Mouse (Mus musculus): ENCODE results near the gene Slc26a9.

DNA sequence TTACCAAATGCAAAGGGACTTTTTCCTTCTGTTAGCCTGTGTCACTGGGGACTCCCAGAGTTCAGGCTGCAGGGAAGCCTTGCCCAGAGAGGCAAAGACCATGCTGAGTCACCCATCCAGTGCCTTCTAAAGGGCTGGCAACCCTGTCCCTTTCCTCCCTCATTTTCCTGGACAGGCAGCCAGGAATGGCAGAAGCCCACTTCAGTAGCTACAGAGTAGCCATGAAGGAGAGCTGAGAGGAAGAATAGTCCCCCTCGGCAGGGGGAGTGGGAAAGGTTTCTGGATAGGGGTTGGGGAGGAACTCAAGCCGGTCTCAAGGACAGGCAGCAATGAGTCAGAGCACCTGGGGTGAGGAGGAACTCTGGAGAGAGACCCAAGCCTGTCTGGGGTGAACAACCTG lies 3.9 kb downstream of the Slc26a9 start:
- no peak for TF ChIP-seq EP300 (IDR thresholded peaks at IDR 0.05; ENCODE audit: insufficient read depth, low read depth, low read length)
- no peak for TF ChIP-seq CTCF (IDR thresholded peaks at IDR 0.05)
